Mouse (Mus musculus): Measurements from ENCODE around the gene Scml4. TPM values are rescaled to one million over a fixed set of nuclear protein-coding genes. Genes with fewer than 3 reads are reported as not detected.

Scml4 gene
- total and polyA plus RNA-seq, 3 experiments, result 0.03 to 0.08 TPM; not detected in 1

DNA sequence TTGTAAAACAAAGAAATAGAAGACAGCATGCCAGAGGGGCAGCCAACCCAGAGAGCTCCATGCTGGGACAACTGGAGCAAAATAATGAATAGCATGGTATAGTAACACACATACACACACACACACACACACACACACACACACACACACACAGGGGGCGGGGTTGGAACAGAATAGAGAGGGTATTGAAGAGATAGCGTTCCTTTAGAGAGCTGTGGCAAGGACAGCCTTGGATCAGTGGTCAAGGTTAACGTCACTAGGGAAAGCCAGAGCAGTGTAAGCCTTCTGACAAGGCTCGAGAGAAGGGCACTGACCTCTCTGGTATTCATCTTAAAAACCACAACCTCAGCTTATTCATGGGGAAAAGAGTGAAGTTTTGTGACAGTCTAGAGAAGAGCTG, 124.7 kb downstream of the Scml4 start:
- H3K36me3 ChIP-seq (ENCODE audit: control insufficient read depth in 1 of 2, insufficient read depth in 2 of 2, low read length in 2 of 2), result no peaks in the 10 kb centered on the region
- no peaks in the 10 kb centered on the region for H3K4me1 ChIP-seq (ENCODE audit: control insufficient read depth in 1 of 2, insufficient read depth in 2 of 2, low read length in 2 of 2)
- no peak for DNase-seq (ENCODE audit: low read depth, low spot score)
- H3K27me3 ChIP-seq (ENCODE audit: control insufficient read depth in 1 of 2, insufficient read depth in 2 of 2, low read length in 2 of 2), result peaks cover 0 to 4% of the 10 kb centered on the region in 2 experiments; a peak in 3 of 4 replicates
- no peak overlapping the region for H3K4me3 ChIP-seq (ENCODE audit: control insufficient read depth in 1 of 2, insufficient read depth in 1 of 2, low read depth in 2 of 2, low read length in 2 of 2)
- no peak overlapping the region for H3K27ac ChIP-seq (ENCODE audit: control insufficient read depth, low read depth, low read length)
- no peak for TF ChIP-seq MAFK (IDR thresholded peaks at IDR 0.05; ENCODE audit: borderline replicate concordance, low read depth, low read length)
- TF ChIP-seq ELF1 (IDR thresholded peaks at IDR 0.05; ENCODE audit: low read depth, low read length), result no peak
- no peak for TF ChIP-seq POLR2A (IDR thresholded peaks at IDR 0.05; ENCODE audit: control insufficient read depth in 1 of 2, insufficient read depth in 1 of 2, low read depth in 1 of 2, low read length in 2 of 2, poor library complexity in 1 of 2)
- no peak for TF ChIP-seq CTCF (IDR thresholded peaks at IDR 0.05 in 2 of 3, conservative IDR thresholded peaks at IDR 0.05 in 1 of 3; ENCODE audit: control insufficient read depth in 1 of 3, insufficient read depth in 1 of 3, low read depth in 2 of 3, low read length in 3 of 3, poor library complexity in 1 of 3, severe bottlenecking in 1 of 3)
- no peak for TF ChIP-seq ZC3H11A (IDR thresholded peaks at IDR 0.05; ENCODE audit: low read depth, low read length)
- TF ChIP-seq MYB (IDR thresholded peaks at IDR 0.05; ENCODE audit: low read depth, low read length), result no peak
- TF ChIP-seq ETS1 (IDR thresholded peaks at IDR 0.05; ENCODE audit: low read depth, low read length), result no peak
- no peak for TF ChIP-seq RAD21 (IDR thresholded peaks at IDR 0.05; ENCODE audit: low read depth, low read length)
- TF ChIP-seq TBP (IDR thresholded peaks at IDR 0.05; ENCODE audit: low read depth, low read length), result no peak
- TF ChIP-seq SIN3A (IDR thresholded peaks at IDR 0.05; ENCODE audit: low read length), result no peak
- TF ChIP-seq ZKSCAN1 (IDR thresholded peaks at IDR 0.05; ENCODE audit: low read depth, low read length), result no peak
- no peak for TF ChIP-seq MEF2A (IDR thresholded peaks at IDR 0.05; ENCODE audit: extremely low read depth, insufficient replicate concordance, low read depth, low read length, poor library complexity, severe bottlenecking)
- TF ChIP-seq CHD2 (IDR thresholded peaks at IDR 0.05; ENCODE audit: low read length), result no peak
- H3K9me3 ChIP-seq (replicated peaks; ENCODE audit: insufficient read depth, low read length), result no peaks in the 10 kb centered on the region
- no peaks in the 10 kb centered on the region for H3K79me2 ChIP-seq (ENCODE audit: control insufficient read depth, insufficient read depth, low read length, poor library complexity)
- H3K9ac ChIP-seq (ENCODE audit: control insufficient read depth, low read depth, low read length, poor library complexity, severe bottlenecking), result no peak overlapping the region

GRCm38 (mm10) chr10:42987594-42988052, 127.5 kb downstream of the Scml4 start:
- Histone ChIP-seq H3K36me3 (ENCODE audit: control insufficient read depth in 1 of 2, insufficient read depth in 2 of 2, low read length in 2 of 2) (no peaks in the 10 kb centered on the region), H3K9me3 (replicated peaks; ENCODE audit: insufficient read depth, low read length) (no peaks in the 10 kb centered on the region), H3K4me3 (ENCODE audit: control insufficient read depth in 1 of 2, insufficient read depth in 1 of 2, low read depth in 2 of 2, low read length in 2 of 2) (no peak overlapping the region), H3K27me3 (ENCODE audit: control insufficient read depth in 1 of 2, insufficient read depth in 2 of 2, low read length in 2 of 2) (peaks cover 0 to 3% of the 10 kb centered on the region in 2 experiments; a peak in 3 of 4 replicates), H3K4me1 (ENCODE audit: control insufficient read depth in 1 of 2, insufficient read depth in 2 of 2, low read length in 2 of 2) (no peaks in the 10 kb centered on the region), H3K79me2 (ENCODE audit: control insufficient read depth, insufficient read depth, low read length, poor library complexity) (no peaks in the 10 kb centered on the region), H3K27ac (ENCODE audit: control insufficient read depth, low read depth, low read length) (no peak overlapping the region), H3K9ac (ENCODE audit: control insufficient read depth, low read depth, low read length, poor library complexity, severe bottlenecking) (no peak overlapping the region)
- TF ChIP-seq MAFK (IDR thresholded peaks at IDR 0.05; ENCODE audit: borderline replicate concordance, low read depth, low read length), result no peak
- TF ChIP-seq RAD21 (IDR thresholded peaks at IDR 0.05; ENCODE audit: low read depth, low read length), result peak; percentile 62
- peak; percentile 67 for TF ChIP-seq SMC3 (IDR thresholded peaks at IDR 0.05; ENCODE audit: low read depth, low read length)
- TF ChIP-seq ZC3H11A (IDR thresholded peaks at IDR 0.05; ENCODE audit: low read depth, low read length), result peak; percentile 34; the same call in 1 of the 2 replicates
- TF ChIP-seq JUND (IDR thresholded peaks at IDR 0.05; ENCODE audit: low read depth, low read length), result no peak
- TF ChIP-seq CTCF (IDR thresholded peaks at IDR 0.05 in 2 of 3, conservative IDR thresholded peaks at IDR 0.05 in 1 of 3; ENCODE audit: control insufficient read depth in 1 of 3, insufficient read depth in 1 of 3, low read depth in 2 of 3, low read length in 3 of 3, poor library complexity in 1 of 3, severe bottlenecking in 1 of 3), result peak; percentile 27 to 63 (median 62)
- TF ChIP-seq UBTF (IDR thresholded peaks at IDR 0.05; ENCODE audit: borderline replicate concordance, insufficient read depth, low read depth, low read length), result no peak
- TF ChIP-seq BHLHE40 (IDR thresholded peaks at IDR 0.05; ENCODE audit: borderline replicate concordance, low read depth, low read length), result no peak
- DNase-seq (ENCODE audit: low read depth, low spot score), result peak; percentile 23

Data from MEL (cell line).